Mouse (Mus musculus): ENCODE measurements around the gene Cpe. TPM values are rescaled to one million over a fixed set of nuclear protein-coding genes. Genes with fewer than 3 reads are reported as not detected.
"Not testable (repeated sequence)": the region's sequence is repeated elsewhere in the genome, so short reads cannot be mapped to it uniquely, and the experiment has no call there.

Gene Cpe
- total RNA-seq, 2 experiments from 2014 or later: not detected

DNA sequence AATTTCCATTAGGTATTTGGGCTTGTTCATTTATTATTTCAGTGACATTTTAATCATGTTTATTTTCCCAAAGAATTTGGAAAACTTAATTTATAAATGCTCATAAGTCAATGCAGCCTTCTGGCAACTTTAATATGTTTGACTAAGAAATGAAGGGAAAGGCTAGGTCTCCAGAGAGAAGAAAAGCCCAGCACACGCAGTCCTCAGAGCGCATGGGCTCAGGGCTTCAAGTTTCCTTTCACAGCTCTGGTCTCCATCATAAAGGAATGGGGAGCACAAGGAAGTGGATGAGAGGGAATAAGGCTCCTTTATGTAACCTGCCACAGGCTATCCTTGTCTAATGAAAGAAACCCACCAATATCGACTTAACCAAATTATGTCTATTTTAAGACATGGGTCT lies 10.4 kb downstream of the Cpe start:
- no peak for ATAC-seq (replicated peaks; ENCODE audit: low FRiP score, low TSS enrichment, poor library complexity, severe bottlenecking)

DNA sequence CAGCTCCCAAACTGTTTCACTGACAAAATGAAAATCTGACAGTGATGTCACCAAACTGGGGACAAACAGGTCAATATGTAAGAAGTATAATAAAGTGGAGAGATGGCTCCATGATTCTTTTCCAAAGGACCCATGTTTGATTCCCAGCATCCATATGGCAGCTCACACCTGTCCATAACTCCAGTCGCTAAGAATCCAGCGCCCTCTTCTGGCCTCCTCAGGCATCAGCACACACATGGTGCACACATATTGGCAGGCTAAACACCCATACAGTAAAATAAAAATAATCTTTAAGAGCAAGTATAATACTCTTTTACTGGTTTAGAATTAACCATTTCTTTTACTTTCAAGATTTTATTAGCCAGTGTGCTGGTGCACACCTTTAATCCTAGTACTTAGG lies 16.5 kb downstream of the Cpe start:
- ATAC-seq (replicated peaks; ENCODE audit: low FRiP score, low TSS enrichment, poor library complexity, severe bottlenecking): no peak

DNA sequence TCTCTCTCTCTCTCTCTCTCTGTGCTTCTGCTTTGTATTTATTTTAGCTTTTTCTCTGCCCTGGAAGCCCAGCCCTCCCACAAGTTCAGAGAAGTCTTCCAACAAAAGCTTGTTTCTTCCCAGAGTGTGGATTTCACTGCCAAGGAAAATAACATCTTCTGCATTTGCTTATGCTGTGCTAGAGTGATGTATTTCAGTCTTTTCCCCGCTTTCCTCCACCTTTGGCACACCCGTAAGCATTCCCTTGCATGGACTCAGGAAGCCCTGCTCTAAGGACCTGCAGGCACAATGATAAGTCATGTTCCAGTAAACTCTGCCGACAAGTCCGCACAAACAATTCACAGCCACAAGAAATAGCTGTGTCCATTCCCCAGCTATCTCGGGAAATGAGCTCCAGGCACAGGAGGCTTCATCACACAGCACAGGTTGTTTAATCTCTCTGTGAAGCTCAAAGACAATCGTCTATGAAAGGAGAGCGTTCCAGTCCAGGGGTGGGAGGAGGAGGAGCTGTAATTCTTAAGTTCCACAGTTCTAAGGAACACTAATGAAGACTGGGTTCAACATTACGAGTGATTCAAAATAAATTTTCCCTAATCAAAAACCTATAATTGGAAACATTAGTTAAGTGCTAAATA lies 17.8 kb downstream of the Cpe start:
- ATAC-seq (replicated peaks; ENCODE audit: low FRiP score, low TSS enrichment, poor library complexity, severe bottlenecking): no peak

DNA sequence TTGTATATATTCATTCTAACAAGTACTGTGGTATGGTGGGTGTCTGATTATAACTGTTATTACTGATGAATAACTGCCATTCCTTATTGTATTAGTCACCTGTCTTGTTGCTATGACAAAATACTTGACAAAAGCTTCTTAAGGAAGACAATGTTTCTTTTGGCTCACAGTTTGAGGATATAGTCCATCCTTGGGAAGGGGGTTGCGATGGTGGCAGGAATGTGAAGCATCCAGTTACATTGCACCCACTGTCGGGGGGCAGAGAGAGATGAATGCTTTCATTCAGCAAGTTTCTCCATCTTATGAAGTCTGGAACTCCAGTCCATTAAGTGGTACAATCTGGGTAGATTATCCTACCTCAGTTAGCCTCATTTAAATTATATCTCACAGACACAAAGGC lies 19.9 kb downstream of the Cpe start:
- no peak for ATAC-seq (replicated peaks; ENCODE audit: low FRiP score, low TSS enrichment, poor library complexity, severe bottlenecking)

DNA sequence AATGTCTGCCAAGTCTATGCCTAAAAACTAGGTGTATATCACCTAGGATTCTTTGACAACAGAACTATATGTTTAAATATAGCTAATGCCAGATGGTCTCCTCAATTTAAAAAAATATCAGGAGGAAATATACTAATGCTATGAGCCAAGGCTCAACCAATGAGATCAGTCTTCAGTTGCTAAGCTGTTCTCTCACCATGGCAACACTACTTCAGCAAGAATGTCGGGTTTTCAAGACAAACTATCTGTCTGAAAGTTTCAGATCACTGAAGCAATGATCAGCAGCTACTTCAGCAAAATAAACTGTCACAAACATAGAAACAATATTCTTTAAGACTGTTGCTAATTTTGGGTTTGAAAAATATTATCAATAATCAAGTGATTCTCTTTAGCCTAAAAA lies 20.9 kb downstream of the Cpe start:
- no peak for ATAC-seq (replicated peaks; ENCODE audit: low FRiP score, low TSS enrichment, poor library complexity, severe bottlenecking)

DNA sequence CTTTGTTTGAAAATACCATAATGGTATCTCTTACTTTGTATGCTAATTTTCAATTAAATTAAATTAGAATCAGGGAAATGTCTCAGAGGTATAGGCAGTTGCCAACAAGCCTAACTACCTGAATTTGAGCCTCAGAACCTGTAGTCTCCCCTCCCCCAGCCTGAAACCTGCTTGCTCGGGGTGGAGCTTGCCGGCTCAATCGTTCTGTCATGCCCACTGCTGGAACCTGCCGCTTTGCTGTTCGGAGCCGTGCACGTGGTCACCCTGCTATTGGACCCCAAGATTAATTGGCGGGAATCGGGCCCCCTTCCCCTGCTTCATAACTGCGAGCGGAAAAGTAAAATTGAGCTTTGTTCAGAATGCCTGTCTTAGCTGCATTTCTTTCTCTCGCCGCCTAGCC lies 26.5 kb downstream of the Cpe start:
- ATAC-seq (replicated peaks; ENCODE audit: low FRiP score, low TSS enrichment, poor library complexity, severe bottlenecking): not testable (repeated sequence)

DNA sequence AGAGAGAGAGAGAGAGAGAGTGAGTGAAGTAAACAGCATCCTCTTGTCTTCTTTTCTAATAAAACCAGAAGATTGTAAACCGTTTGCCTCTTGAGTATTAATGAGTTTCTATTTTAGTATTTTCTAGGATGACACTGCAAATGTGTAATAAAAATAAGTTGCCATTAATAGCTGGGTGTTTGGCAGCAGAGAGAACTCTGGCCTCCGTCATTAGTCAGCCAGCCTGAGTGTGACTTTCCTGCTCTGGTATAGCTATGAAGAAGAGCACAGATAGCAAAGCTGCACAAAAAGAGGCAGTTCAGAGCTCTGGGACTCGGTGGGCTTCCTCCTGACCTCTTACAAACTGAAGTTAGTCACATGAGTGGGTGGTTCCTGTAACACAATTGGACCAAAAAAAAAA lies 27.3 kb downstream of the Cpe start:
- no peak for ATAC-seq (replicated peaks; ENCODE audit: low FRiP score, low TSS enrichment, poor library complexity, severe bottlenecking)

DNA sequence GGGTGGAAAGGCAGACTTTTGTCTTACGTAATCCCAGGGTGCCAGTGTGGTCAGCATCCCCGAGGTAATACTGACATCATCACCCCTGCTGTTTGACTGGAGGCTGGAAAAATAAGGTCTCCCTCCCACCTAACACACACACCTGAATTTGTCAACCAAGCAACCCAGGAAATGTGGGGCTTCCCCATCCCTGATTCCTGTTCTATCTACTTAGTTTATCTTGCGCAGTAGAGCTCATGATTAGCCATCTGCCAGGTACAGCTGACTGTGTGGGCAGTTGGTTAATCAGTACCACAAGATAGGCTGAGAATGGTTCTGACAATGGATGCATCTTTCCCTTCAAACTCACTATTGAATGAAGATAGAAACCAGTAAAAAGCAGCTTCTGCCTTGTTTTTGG lies 28.0 kb downstream of the Cpe start:
- ATAC-seq (replicated peaks; ENCODE audit: low FRiP score, low TSS enrichment, poor library complexity, severe bottlenecking): no peak

DNA sequence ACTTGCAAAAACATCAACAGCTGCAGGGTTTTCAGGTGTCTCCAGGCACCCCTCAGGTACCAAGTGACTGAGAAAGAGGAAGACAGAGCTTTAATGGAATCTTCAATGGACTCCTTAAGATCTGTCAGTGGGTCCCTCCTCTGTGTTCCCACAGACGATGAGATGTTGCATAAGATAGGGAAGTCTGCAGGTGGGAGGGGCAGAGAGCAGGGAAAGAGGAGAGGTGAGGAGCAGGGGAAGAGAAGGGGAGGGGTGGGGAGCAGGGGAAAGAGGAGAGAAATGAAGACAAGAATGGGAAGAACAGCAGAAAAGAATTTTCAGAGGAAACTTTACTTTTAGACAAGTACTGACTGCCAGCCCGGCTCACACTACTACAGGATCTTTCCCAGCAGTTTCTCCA lies 28.5 kb downstream of the Cpe start:
- no peak for ATAC-seq (replicated peaks; ENCODE audit: low FRiP score, low TSS enrichment, poor library complexity, severe bottlenecking)

DNA sequence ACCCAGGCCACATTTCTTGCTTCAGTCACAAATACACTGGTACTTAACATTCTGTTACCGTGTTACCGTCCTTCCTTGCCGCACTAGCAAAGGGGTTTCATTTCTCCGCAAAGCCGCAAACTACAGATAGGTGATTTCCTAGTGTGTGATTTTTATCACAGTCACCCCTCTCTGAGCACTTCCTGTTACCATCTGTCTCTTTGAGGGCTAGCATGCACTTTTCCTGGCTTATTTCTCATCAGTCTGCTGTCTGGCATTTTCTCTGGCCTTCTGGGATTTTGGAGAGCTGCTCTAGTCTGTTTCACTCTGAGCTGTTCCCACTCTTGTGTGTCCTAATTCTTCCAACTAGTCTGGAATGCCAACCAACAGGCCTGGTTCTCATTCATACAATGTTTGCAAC lies 33.8 kb downstream of the Cpe start:
- ATAC-seq (replicated peaks; ENCODE audit: low FRiP score, low TSS enrichment, poor library complexity, severe bottlenecking): no peak

DNA sequence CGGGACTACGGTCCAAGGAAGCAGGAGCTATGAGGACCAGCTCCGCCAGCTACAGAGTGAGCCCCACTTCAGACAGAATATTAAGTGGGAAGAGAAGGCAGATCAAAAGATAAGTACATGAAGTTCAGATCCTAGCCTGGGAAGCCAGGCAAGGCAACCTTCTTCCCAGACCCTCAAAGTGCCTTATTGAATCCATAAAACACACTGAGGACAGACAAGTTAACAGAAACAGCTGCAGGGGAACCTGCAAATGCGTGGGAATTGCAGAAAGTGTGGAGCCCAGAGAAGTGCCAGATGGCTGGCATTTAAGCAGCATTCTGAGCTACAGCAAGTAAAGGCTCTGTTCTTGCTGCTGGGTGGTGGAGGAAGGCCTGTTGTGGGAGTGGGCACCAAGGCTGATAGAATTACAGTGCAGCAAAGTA lies 34.9 kb downstream of the Cpe start:
- no peak for ATAC-seq (replicated peaks; ENCODE audit: low FRiP score, low TSS enrichment, poor library complexity, severe bottlenecking)

DNA sequence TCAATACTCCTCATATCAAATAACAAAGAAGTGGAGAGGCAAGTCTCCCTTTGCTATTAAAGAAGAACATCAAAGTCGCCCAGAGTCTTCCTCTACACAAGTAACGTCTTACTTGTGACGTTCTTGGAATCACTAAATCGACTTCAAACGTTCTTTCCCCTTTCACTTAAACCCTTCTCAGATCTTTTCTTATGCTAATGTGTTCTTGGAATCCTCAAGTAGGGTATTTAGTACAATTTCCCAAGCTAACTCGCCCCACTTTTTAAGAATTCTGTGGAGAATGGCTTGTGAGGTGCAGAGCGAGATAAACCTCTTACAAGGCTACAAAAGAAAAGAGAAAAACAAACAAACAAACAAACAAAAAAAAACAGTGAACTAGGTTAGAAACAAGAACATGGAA lies 35.3 kb downstream of the Cpe start:
- no peak for ATAC-seq (replicated peaks; ENCODE audit: low FRiP score, low TSS enrichment, poor library complexity, severe bottlenecking)

DNA sequence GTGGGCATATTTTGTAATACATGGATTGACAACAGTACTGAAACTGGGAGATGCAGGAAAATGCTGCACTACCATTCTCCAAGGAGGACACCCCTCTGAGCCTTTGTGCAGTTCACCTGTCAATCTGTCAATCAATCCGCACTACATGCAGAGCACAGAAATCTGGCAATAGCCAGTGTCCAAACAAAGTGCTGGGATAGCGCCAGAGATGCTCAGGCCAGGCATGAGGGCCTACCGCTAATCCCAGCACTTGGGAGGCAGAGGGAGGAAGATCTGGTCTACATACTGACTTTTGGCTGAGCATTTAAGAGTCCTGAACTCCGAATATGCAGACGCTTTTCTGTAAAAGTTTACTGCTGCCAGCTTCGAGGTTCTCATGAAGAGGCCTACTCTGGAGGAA lies 37.0 kb downstream of the Cpe start:
- no peak for ATAC-seq (replicated peaks; ENCODE audit: low FRiP score, low TSS enrichment, poor library complexity, severe bottlenecking)

DNA sequence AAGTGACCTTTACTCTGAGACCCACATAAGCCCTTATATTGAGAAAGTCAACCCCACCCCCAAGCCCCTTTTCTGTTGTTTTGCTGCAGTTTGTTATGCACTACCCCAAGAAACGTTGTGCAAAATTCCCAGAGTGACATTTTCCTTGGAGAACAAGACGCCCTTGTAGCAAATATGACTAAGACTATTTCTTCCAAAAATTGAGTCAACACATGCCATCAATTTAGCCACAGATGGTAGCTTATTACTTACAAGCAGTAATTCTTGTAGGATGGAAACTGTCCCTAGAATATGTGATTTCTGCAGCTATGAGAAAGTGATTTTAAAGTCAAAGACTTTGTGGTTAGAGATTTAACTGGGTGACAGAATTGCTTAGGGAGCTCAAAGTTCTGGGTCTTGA lies 37.8 kb downstream of the Cpe start:
- no peak for ATAC-seq (replicated peaks; ENCODE audit: low FRiP score, low TSS enrichment, poor library complexity, severe bottlenecking)

DNA sequence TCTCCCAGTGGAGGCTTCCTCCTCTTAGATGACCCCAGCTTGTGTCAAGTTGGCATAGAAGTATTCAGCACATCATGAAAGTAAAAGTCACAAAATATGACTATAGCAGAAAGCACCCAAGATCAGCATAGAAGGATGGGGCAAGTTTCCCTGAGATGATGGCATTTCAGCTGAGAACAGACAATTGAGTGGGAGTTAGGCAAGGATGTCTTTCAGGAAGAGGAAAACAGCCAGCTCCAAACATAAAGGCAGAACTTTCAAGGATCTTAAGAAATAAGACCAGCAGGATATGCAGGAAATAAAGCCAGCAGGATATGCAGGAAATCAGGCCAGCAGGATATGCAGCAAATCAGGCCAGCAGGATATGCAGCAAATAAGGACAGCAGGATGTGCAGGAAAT lies 40.6 kb downstream of the Cpe start:
- ATAC-seq (replicated peaks; ENCODE audit: low FRiP score, low TSS enrichment, poor library complexity, severe bottlenecking): no peak

DNA sequence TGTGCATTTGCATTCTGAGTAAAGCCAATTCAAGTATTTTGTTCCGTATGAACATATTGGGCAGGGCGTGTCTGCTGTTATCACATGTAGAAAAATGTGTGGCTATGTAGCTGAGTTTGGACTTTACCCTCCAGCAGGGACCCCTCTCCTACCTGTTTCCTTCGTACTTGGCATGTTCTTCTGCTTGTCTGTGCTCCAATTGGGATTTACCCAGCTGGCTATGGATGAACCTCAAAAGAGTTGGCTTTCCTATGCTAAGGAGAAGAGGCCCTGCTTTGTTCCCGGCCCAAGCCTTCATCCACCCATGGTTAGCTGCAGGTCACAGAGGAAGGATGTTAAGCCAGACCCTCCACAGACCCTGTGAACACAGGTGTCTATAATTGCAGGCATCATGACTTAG lies 44.8 kb downstream of the Cpe start:
- ATAC-seq (replicated peaks; ENCODE audit: low FRiP score, low TSS enrichment, poor library complexity, severe bottlenecking): no peak

DNA sequence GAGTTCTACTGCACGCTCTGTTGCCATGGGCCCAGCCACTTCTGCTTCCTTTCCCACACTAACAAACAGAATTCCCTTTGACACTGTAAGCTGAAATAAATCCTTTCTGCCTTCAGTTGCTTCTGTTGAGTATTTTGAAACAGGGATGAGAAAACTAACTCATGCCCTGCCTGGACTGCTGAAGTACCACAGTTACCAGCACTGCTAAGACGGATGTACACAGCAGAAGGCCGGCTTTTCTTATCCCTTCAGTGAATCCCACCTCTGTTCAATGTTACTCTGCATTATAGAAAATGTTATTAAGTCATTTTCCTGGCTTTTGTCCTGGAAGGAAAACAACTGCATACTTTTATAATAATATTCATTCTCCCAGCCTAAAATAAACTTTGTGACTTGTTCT lies 45.7 kb downstream of the Cpe start:
- no peak for ATAC-seq (replicated peaks; ENCODE audit: low FRiP score, low TSS enrichment, poor library complexity, severe bottlenecking)

DNA sequence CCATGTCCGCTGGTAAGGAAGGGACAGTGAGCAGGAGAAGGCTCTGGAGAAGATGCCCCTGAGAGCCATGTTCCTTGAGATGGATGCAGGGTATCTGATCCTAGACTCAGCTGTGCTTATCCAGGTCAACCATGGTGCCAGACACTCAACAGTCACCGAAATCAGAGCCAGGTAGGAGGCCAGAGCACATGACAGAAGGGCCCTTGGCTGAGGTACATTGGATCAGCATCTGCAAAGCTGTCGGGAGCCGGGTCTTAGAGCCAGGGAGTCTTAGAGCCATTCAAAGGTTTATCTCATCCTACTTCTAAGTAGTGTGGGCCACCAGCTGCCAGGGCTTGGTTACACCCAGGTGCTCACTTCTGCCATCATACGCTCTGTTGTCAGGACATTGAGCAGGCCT lies 46.4 kb downstream of the Cpe start:
- ATAC-seq (replicated peaks; ENCODE audit: low FRiP score, low TSS enrichment, poor library complexity, severe bottlenecking): no peak

DNA sequence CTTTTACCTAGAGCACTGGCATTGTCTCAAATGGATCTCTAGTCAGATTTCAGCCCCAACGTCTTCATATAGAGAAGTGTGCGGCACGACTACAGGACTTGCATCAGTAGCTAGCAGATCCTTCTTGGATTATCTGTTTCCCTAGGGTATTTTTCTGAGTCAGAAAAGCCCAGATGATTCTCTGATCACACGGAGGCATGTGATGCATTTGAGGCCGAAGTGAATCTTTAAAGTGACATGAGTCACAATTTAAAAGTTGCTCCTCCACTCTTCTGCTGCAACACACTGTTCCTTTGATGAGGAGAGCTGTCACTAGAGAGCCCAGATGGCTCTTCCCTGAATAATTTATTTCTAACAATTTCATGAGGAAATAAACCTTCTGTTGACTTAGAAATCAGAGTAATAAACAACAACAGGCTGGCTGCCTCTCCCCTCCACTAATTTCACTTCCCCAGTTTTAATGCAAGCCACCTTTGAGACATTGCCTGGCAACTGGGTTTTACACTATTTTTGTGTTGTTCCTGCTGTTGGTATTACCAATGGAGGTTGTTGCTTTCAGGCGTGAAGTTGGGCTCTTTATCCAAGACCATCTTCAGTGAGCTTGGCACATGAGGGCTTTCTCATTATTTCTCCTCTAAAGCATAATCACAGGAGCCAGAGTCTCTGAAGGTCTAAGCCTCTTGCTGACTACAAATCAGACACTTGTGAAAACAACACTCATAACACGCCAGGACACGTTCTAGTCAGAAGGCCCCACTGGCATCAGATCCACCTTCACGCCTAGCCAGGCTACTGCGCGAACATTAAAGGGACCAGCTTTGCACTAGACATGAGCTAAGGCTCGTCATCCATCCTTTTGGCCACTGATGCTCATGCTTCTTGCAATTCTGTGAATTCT lies 48.5 kb downstream of the Cpe start:
- ATAC-seq (replicated peaks; ENCODE audit: low FRiP score, low TSS enrichment, poor library complexity, severe bottlenecking): no peak

DNA sequence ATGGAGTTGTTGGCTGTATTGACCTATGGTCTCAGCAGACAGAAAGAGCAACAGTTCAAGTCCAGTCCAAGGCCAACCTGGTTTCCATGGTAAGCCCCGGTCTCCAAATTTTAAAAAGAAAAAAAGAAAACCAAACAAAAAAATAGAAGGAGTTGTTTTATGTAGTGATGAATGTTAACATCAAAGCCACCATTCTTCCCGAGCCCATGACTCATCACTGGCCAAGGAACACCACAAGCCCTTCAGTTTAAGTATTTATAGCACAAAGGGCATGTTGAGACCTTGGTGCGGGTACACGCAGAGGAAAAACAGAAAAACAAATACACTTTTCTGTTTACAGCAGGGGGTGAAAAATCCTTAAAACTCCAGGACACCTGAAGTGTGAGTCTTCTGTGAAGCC lies 49.5 kb downstream of the Cpe start:
- ATAC-seq (replicated peaks; ENCODE audit: low FRiP score, low TSS enrichment, poor library complexity, severe bottlenecking): no peak

DNA sequence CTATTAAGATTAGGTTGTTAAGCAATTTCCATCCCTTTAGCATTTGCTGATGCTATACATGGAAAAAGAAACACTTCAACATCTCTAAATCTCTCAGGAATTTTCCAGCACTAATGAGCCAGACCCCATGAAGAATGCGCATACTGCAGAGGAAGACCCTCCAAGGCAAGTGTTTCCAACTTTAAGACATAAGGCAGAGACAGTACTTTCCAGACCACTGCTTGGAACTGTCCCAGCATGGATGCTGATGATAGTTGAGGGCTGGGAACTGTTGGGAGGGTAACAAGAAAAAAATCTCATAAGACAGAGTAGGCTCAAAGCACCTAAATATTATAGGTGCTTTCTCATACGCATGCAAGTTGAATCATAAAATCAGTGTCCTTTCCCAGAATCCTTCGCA lies 50.1 kb downstream of the Cpe start:
- ATAC-seq (replicated peaks; ENCODE audit: low FRiP score, low TSS enrichment, poor library complexity, severe bottlenecking): no peak

Data from megakaryocyte-erythroid progenitor cell, adult 5-6 weeks (primary cell).